Comparison of ENCODE assay signal across 13 mouse cellular contexts in the genomic region with DNA sequence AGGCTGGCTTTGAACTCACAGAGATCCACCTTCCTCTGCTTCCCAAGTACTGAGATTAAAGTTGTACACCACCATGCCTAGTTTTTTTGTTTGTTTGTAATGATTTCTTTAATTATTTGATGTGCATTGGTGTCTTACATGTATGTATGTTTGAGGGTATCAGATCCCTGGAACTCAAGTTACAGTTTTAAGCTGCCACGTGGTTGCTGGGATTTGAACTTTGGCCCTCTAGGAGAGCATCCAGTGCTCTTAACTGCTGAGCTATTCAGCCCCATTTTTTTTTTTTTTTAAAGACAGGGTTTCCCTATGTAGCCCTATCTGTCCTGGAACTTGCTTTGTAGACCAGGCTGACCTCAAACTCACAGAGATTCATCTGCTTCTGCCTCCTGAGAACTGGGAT. TPM values are rescaled to one million over a fixed set of nuclear protein-coding genes. Genes with fewer than 3 reads are reported as not detected.
"Had no signal": no experiment of that assay in that cellular context is flagged by ENCODE, and none has a peak within 500 bp of the region (broad histone marks: within the 10 kb centered on the region; RNA-seq: fewer than 3 reads in every experiment).

No protein-coding gene starts in this region.

- ATAC-seq: intestine, embryonic 15.5 days had no signal

- H3K4me3 ChIP-seq: intestine, embryonic 15.5 days; limb, embryonic 12.5 days; limb, embryonic 15.5 days; liver, embryonic 13.5 days had no signal

- H3K4me2 ChIP-seq: intestine, embryonic 15.5 days; limb, embryonic 12.5 days; limb, embryonic 15.5 days; liver, embryonic 13.5 days; midbrain, embryonic 11.5 days had no signal

- H3K9ac ChIP-seq: intestine, embryonic 15.5 days; limb, embryonic 12.5 days; limb, embryonic 15.5 days; liver, embryonic 13.5 days had no signal

- H3K9me3 ChIP-seq: intestine, embryonic 15.5 days; limb, embryonic 12.5 days; limb, embryonic 15.5 days; liver, embryonic 13.5 days had no signal

- H3K4me1 ChIP-seq: intestine, embryonic 15.5 days; limb, embryonic 12.5 days; limb, embryonic 15.5 days had no signal

- H3K27ac ChIP-seq: intestine, embryonic 15.5 days; limb, embryonic 12.5 days; limb, embryonic 15.5 days; liver, embryonic 13.5 days had no signal

- DNase-seq: left cerebral cortex, postnatal 4 days; liver, embryonic 13.5 days; lung, adult 2 months; lung, postnatal 14 days; lung, postnatal 4 days; midbrain, embryonic 14.5 days; thymus, adult 18-20 months; thymus, postnatal 4 days had no signal

- H3K27me3 ChIP-seq: intestine, embryonic 15.5 days; limb, embryonic 12.5 days; limb, embryonic 15.5 days; liver, embryonic 13.5 days had no signal

RNA-seq across cellular contexts. Expression of gene Mpz, which starts 19.5 kb away (rescaled TPM):
- polyA plus RNA-seq: liver, embryonic 13.5 days; neural tube, embryonic 14.5 days had no signal
